Mouse (Mus musculus) splenic B cell, adult 2 months (primary cell): ENCODE measurements around the gene Rin3.

ENCODE experiments used
- DNase-seq: peaks from one replicate; pipeline ENCODE4 v3.0.0-alpha.2; 2011; ENCODE audit warnings: low read depth, low spot score
- H3K27me3 ChIP-seq: 2 replicates; pipeline ENCODE4 v1.6.1; 2012; ENCODE audit warnings: mild to moderate bottlenecking, low read length, moderate library complexity, mixed read lengths; ENCODE audit not compliant: control insufficient read depth, poor library complexity, insufficient read depth, severe bottlenecking
- H3K36me3 ChIP-seq: 2 replicates; pipeline ENCODE4 v1.6.1; 2012; ENCODE audit warnings: mild to moderate bottlenecking, low read length, moderate library complexity, mixed read lengths; ENCODE audit not compliant: control insufficient read depth, poor library complexity, insufficient read depth, severe bottlenecking

Gene Rin3

GRCm38 (mm10) chr12:102323392-102323791, 40.5 kb downstream of the Rin3 start:
- Histone ChIP-seq H3K27me3 (no peaks in the 10 kb centered on the region), H3K36me3 (no peaks in the 10 kb centered on the region)
- no peak for DNase-seq

- H3K27me3 ChIP-seq, result no peaks in the 10 kb centered on the region
- no peak for DNase-seq
- no peaks in the 10 kb centered on the region for H3K36me3 ChIP-seq
These were observed 41.5 kb downstream of the Rin3 start for GRCm38 (mm10) chr12:102324156-102324885.

GRCm38 (mm10) chr12:102324886-102325220, 42.0 kb downstream of the Rin3 start:
- no peak for DNase-seq
- Histone ChIP-seq H3K36me3 (no peaks in the 10 kb centered on the region), H3K27me3 (no peaks in the 10 kb centered on the region)

- no peaks in the 10 kb centered on the region for H3K36me3 ChIP-seq
- H3K27me3 ChIP-seq, result no peaks in the 10 kb centered on the region
- no peak for DNase-seq
These were observed 44.0 kb downstream of the Rin3 start for GRCm38 (mm10) chr12:102326753-102327340.

- Histone ChIP-seq H3K36me3 (no peaks in the 10 kb centered on the region), H3K27me3 (no peaks in the 10 kb centered on the region)
- no peak for DNase-seq
These were observed 44.7 kb downstream of the Rin3 start for GRCm38 (mm10) chr12:102327525-102327924.

GRCm38 (mm10) chr12:102328090-102328489, 45.2 kb downstream of the Rin3 start:
- Histone ChIP-seq H3K36me3 (no peaks in the 10 kb centered on the region), H3K27me3 (no peaks in the 10 kb centered on the region)

GRCm38 (mm10) chr12:102330188-102330587, 47.3 kb downstream of the Rin3 start:
- Histone ChIP-seq H3K27me3 (no peaks in the 10 kb centered on the region), H3K36me3 (no peaks in the 10 kb centered on the region; the same call in 1 of the 2 replicates)
- DNase-seq, result peak; percentile 63

More at GRCm38 (mm10) chr12:102328090-102328489, 45.2 kb downstream of the Rin3 start:
- DNase-seq, result no peak

- no peaks in the 10 kb centered on the region; the same call in 1 of the 2 replicates for H3K36me3 ChIP-seq
- H3K27me3 ChIP-seq, result no peaks in the 10 kb centered on the region
- no peak for DNase-seq
These were observed 47.9 kb downstream of the Rin3 start for GRCm38 (mm10) chr12:102330731-102331130.

- Histone ChIP-seq H3K27me3 (no peaks in the 10 kb centered on the region), H3K36me3 (no peaks in the 10 kb centered on the region; the same call in 1 of the 2 replicates)
- no peak for DNase-seq
These were observed 50.3 kb downstream of the Rin3 start for GRCm38 (mm10) chr12:102333101-102333500.

GRCm38 (mm10) chr12:102339085-102339484, 56.2 kb downstream of the Rin3 start:
- DNase-seq, result peak; percentile 50
- no peaks in the 10 kb centered on the region; the same call in 1 of the 2 replicates for H3K36me3 ChIP-seq

GRCm38 (mm10) chr12:102340471-102340870, 57.6 kb downstream of the Rin3 start:
- peak; percentile 23 for DNase-seq
- Histone ChIP-seq H3K27me3 (no peaks in the 10 kb centered on the region), H3K36me3 (no peaks in the 10 kb centered on the region; the same call in 1 of the 2 replicates)

More at GRCm38 (mm10) chr12:102339085-102339484, 56.2 kb downstream of the Rin3 start:
- H3K27me3 ChIP-seq, result no peaks in the 10 kb centered on the region

- Histone ChIP-seq H3K36me3 (no peaks in the 10 kb centered on the region), H3K27me3 (no peaks in the 10 kb centered on the region)
- DNase-seq, result no peak
These were observed 59.3 kb downstream of the Rin3 start for GRCm38 (mm10) chr12:102342147-102342546.

- no peak for DNase-seq
- Histone ChIP-seq H3K27me3 (no peaks in the 10 kb centered on the region), H3K36me3 (no peaks in the 10 kb centered on the region; the same call in 1 of the 2 replicates)
These were observed 59.8 kb downstream of the Rin3 start for GRCm38 (mm10) chr12:102342602-102343001.

- H3K36me3 ChIP-seq, result no peaks in the 10 kb centered on the region; the same call in 1 of the 2 replicates
- H3K27me3 ChIP-seq, result no peaks in the 10 kb centered on the region
- DNase-seq, result no peak
These were observed 62.4 kb downstream of the Rin3 start for GRCm38 (mm10) chr12:102345031-102345815.

- DNase-seq, result peak; percentile 84
- Histone ChIP-seq H3K36me3 (no peaks in the 10 kb centered on the region; the same call in 1 of the 2 replicates), H3K27me3 (no peaks in the 10 kb centered on the region)
These were observed 63.7 kb downstream of the Rin3 start for GRCm38 (mm10) chr12:102346507-102346906.
